Mouse (Mus musculus) frontal cortex, postnatal 10 days (tissue): ENCODE data around the gene Plekhg5.

Source experiments
- DNase-seq, 2 experiments: peaks; one replicate each; pipeline ENCODE4 v3.0.0; 2022; ENCODE audit warnings: low spot score in 2 of 2, mixed read lengths in 1 of 2

Plekhg5 gene

GRCm38 (mm10) chr4:152125161-152126025 is 53.1 kb downstream of the Plekhg5 start:
- DNase-seq: no peak

GRCm38 (mm10) chr4:152126026-152126920 is 54.0 kb downstream of the Plekhg5 start:
- DNase-seq: no peak

- no peak for DNase-seq
Measured at GRCm38 (mm10) chr4:152127884-152128283, 55.6 kb downstream of the Plekhg5 start.

DNA sequence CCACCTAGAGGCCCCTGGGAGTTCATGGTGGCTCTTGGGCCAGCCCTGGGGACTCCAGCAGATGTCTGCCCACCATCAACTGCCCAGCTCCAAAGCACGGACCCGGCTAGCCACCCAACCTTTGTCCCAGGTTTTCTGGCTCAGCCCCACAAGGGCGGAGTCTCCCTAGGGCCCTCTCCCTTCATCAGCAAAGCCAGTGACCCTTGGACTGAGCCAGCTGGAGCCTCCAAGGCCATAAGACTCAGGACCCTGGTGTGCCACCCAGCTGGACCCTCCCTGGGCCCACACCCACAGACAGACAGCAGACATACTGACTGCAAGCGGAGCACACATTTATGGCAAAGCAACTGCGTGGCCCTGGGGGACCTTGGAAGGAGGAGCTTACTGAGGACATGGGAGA is 56.5 kb downstream of the Plekhg5 start:
- DNase-seq: no peak

GRCm38 (mm10) chr4:152129395-152129930 is 57.2 kb downstream of the Plekhg5 start:
- DNase-seq: no peak

DNA sequence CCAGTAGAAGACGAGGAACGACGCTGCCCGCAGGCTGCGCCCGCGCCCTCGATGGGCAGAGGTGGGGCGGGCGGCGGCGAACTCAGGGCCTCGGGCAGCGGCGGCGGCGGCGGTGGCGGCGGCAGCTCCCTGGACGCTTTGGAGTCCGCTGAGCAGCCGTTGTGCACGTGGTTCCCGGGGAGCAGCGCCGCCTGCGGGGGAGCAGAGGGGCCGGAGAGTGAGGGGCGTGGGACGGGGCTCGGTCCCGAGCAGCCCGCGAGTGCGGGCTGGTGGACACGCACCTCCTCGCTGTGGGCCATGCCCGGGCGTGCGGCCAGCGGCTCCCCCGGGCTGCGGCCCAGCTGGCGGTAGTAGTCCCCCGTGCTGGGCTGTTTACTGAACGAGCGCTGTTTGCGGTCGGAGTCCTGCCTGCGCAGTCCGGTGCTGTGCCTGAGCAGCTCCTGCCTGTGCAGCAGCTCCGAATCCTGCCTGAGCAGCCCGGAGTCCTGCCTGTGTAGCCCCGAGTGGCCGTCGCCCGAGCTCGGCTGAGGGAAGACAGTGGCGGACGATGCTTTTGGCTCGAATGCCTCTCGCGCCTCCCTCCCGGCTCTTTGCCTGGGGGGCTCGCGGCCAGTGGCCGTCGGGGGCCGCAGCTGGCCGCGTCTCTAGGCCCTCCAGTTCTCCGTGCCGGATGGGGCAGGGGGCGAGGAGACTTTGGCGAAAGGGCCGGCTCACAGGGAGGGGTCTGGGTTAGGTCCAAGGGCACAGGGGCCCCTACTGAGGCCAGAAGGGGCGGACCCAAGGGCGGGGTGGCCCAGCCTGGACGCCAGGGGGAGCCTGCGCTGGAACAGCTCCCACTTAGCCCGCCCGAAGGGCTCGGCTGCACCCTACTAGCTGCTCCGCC is 58.7 kb downstream of the Plekhg5 start:
- DNase-seq: peak in 1 of 2 experiments; percentile 57

GRCm38 (mm10) chr4:152131809-152132771 is 59.8 kb downstream of the Plekhg5 start:
- no peak for DNase-seq

- DNase-seq: no peak
Measured at GRCm38 (mm10) chr4:152132772-152133169, 60.5 kb downstream of the Plekhg5 start.

DNA sequence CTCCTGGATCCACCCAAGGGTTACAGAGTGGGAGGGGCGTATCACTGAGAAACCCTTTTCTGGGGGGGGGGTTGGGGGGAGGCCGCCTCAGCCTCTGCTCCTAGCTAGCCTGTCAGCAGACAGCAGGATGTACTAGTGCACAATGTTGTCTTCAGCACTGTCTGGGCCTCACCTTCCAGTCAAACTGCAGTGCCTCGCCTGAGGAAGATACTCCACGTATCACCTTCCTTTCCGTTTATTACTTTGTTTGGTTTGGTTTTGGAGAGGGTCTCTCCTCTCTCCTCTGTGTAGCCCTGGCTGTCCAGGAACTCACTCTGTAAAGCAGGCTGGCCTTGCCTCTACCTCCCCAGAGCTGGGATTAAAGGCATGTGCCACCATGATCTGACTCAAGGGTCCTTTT is 60.9 kb downstream of the Plekhg5 start:
- DNase-seq: no peak

- DNase-seq: no peak
Measured at GRCm38 (mm10) chr4:152134507-152134906, 62.2 kb downstream of the Plekhg5 start.

- DNase-seq: no peak
Measured at GRCm38 (mm10) chr4:152135363-152135762, 63.1 kb downstream of the Plekhg5 start.

DNA sequence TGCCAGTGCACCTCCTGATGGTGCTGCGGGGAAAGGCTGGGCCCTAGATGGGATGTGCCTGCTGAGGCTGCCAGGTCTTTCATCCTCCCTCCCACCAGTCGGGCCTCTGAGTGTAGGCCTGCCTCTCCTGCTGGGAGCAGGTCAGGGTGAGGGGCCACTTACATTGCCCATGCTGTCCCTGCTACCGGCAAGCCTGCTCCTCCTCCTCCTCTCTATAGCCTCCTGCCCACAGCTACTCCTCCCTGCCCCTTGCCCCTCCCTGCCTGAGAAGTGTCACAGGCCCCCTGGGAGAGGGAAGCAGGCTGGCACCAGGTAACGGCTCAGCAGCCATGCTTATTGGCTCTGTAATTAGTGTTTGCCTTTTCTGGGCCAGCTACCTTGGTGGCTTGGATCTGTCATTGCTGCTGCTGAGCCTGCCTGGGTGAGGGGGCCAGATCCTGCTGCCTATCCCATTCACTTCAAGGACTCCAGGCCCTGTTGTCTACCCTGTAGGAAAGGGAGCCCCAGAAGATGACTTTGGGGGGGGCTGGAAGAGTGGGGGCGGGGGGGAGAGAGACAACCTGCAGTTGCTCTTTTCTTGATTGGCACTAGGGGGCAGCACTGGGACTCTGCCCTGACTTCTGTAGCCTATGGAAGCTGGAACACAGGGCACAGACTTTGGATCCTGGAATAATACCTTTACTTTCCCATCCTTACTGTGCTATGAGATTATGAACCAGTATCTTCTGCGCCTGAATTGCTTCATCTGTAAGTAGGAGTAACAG is 64.0 kb downstream of the Plekhg5 start:
- DNase-seq: no peak

- DNase-seq: no peak
Measured at GRCm38 (mm10) chr4:152136876-152137250, 64.6 kb downstream of the Plekhg5 start.

GRCm38 (mm10) chr4:152138497-152139260 is 66.4 kb downstream of the Plekhg5 start:
- peak in 1 of 2 experiments; percentile 76 for DNase-seq

DNA sequence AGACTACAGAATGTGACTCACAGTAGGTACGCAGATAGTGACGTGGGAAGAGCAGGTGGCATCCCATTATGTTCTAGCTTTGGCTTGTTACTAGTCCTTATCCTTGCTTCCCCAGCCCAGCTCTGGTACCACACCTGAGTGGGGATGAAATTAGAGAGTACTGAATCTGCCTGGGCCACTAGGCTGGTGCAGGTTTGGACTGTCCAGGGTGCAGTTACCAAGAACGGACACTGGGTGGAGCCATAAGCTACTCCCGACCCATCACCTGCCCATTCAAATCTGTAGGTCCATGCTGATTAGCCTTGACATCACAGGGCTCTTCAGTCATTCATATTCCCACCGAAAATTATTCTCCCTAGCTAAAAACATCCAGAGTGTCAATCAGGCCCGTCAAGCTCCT is 68.1 kb downstream of the Plekhg5 start:
- no peak for DNase-seq

DNA sequence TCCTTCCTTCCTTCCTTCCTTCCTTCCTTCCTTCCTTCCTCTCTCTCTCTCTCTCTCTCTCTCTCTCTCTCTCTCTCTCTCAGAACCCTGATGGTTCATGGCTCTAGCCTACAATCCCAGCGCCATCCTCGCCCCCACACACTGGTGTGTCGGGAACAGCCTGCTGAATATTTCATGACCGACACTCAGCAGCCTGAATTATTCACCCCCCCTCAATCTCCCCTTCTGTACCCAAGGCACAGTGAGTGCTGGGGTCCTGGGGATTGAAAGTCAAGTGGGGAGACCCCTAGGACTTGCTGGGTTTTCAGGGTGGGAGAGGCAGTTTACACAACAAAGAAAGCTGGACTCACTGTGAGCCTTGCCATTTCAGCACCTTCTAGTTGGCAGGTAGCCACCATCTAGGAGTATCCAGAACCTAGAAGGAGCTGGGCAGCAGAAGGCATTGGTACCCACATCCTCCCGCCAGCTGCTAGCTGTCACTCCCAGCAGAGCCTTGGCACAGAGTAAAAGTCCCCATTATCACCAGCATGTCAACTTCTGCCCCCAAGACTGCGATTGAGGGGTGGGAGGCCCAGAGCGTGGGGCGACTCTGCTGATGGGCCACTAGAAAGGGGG is 69.3 kb downstream of the Plekhg5 start:
- DNase-seq: no peak

DNA sequence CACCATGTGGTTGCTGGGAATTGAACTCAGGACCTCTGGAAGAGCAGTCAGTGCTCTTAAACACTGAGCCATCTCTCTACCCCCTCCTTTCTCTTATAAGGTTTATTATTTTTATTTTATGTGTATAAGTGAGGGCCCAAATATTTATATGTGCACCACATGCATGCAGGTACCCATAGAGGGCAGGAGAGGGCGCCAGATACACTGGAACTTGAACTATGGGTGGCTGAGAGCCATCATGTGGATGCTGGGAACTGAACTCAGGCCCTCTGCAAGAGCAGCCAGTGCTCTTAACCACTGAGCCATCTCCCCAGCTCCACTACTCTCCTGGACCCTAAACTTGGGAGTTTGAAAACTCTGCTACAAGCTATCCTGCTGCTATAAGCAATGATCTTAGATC is 71.3 kb downstream of the Plekhg5 start:
- DNase-seq: no peak

GRCm38 (mm10) chr4:152145473-152145872 is 73.2 kb downstream of the Plekhg5 start:
- DNase-seq: no peak
